In genomic region chr5:33248186-33248585, GRCm38 (mm10) we compare ENCODE assay signal across 25 mouse cellular contexts. TPM values are rescaled to one million over a fixed set of nuclear protein-coding genes. Genes with fewer than 3 reads are reported as not detected.
DNase-seq lines count a peak whose midpoint lies in the region; ATAC-seq and TF ChIP-seq lines count a peak whose summit lies in the region.
"Had no signal": no experiment of that assay in that cellular context is flagged by ENCODE, and none has a peak within 500 bp of the region (broad histone marks: within the 10 kb centered on the region; RNA-seq: fewer than 3 reads in every experiment).

No protein-coding gene starts in this region.

- no peak for ATAC-seq in intestine, postnatal 0 days
- ATAC-seq in intestine, embryonic 15.5 days = no peak
- ATAC-seq: CD4-positive, CD25-positive, alpha-beta regulatory T cell, adult 4 months; forebrain, embryonic 15.5 days; inflammation-experienced regulatory T-cells, adult 6 months had no signal

- H3K9ac ChIP-seq in intestine, postnatal 0 days (ENCODE audit: low read depth, low read length) = no peak overlapping the region
- H3K9ac ChIP-seq in intestine, embryonic 15.5 days = no peak overlapping the region
- H3K9ac ChIP-seq: embryonic facial prominence, embryonic 13.5 days; forebrain, embryonic 12.5 days; forebrain, embryonic 15.5 days; hindbrain, embryonic 12.5 days had no signal

- H3K9me3 ChIP-seq in intestine, postnatal 0 days (ENCODE audit: control insufficient read depth) = no peaks in the 10 kb centered on the region
- H3K9me3 ChIP-seq in intestine, embryonic 15.5 days = no peaks in the 10 kb centered on the region
- H3K9me3 ChIP-seq: embryonic facial prominence, embryonic 10.5 days; embryonic facial prominence, embryonic 13.5 days; forebrain, embryonic 12.5 days; forebrain, embryonic 15.5 days; heart, embryonic 10.5 days; hindbrain, embryonic 12.5 days had no signal

- no peak overlapping the region for H3ac ChIP-seq in myocyte (ENCODE audit: control insufficient read depth, insufficient read length)

- peak; percentile 92 for DNase-seq in heart, adult 11 months
- DNase-seq in heart, adult 8-10 months (ENCODE audit: low spot score) = no peak
- peak; percentile 22 for DNase-seq in kidney, adult 9 months
- no peak for DNase-seq in kidney, postnatal 4 days
- DNase-seq in spleen, postnatal 4 days (ENCODE audit: low spot score in 2 of 2) = no peak
- DNase-seq: adrenal gland, adult 2 months; adrenal gland, postnatal 14 days; cerebellum, adult 11-12 months; cerebellum, adult 8-10 months; embryo, embryonic 11 days; gastrocnemius, postnatal 36 days had no signal

- no peaks in the 10 kb centered on the region for H3K4me1 ChIP-seq in intestine, postnatal 0 days (replicated peaks; ENCODE audit: control insufficient read depth, insufficient read depth, low read length)
- H3K4me1 ChIP-seq in intestine, embryonic 15.5 days (replicated peaks) = peaks cover 14% of the 10 kb centered on the region; the same call in 1 of the 2 replicates
- H3K4me1 ChIP-seq: embryonic facial prominence, embryonic 10.5 days; embryonic facial prominence, embryonic 13.5 days; forebrain, embryonic 12.5 days; heart, embryonic 10.5 days; hindbrain, embryonic 12.5 days had no signal

- H3K79me2 ChIP-seq in myocyte (ENCODE audit: control insufficient read depth, insufficient read depth) = no peaks in the 10 kb centered on the region

- H3K36me3 ChIP-seq in intestine, postnatal 0 days (ENCODE audit: control insufficient read depth, insufficient read depth) = peaks cover 69% of the 10 kb centered on the region
- peaks cover 62% of the 10 kb centered on the region for H3K36me3 ChIP-seq in intestine, embryonic 15.5 days
- H3K36me3 ChIP-seq in myocyte (ENCODE audit: control insufficient read depth, insufficient read depth) = peaks cover 10% of the 10 kb centered on the region

- peak overlapping the region; percentile 22; the same call in 1 of the 2 replicates for H3K27ac ChIP-seq in intestine, postnatal 0 days (ENCODE audit: low read depth, low read length)
- H3K27ac ChIP-seq in intestine, embryonic 15.5 days = no peak overlapping the region
- H3K27ac ChIP-seq: embryonic facial prominence, embryonic 10.5 days; embryonic facial prominence, embryonic 13.5 days; forebrain, embryonic 12.5 days; forebrain, embryonic 15.5 days; heart, embryonic 10.5 days; hindbrain, embryonic 12.5 days; hindbrain, postnatal 0 days had no signal

- TF ChIP-seq POLR2A in myocyte (IDR thresholded peaks at IDR 0.05; ENCODE audit: insufficient read length, low read depth) = no peak

- WGBS in intestine, postnatal 0 days = 63% methylated on average over 12 of the region's 12 CpGs
- 83% methylated on average over 12 of the region's 12 CpGs for WGBS in intestine, embryonic 15.5 days

- TF ChIP-seq CTCF in intestine, postnatal 0 days (IDR thresholded peaks at IDR 0.05; ENCODE audit: low read depth) = no peak

- no peaks in the 10 kb centered on the region for H3K27me3 ChIP-seq in intestine, postnatal 0 days (replicated peaks; ENCODE audit: control insufficient read depth, insufficient read depth, low read length)
- H3K27me3 ChIP-seq in intestine, embryonic 15.5 days (replicated peaks) = no peaks in the 10 kb centered on the region
- H3K27me3 ChIP-seq in myocyte (ENCODE audit: control insufficient read depth, insufficient read depth, insufficient read length) = no peaks in the 10 kb centered on the region
- H3K27me3 ChIP-seq: embryonic facial prominence, embryonic 13.5 days; forebrain, embryonic 12.5 days; forebrain, embryonic 15.5 days; hindbrain, embryonic 12.5 days had no signal

- no peak overlapping the region for H3K4me3 ChIP-seq in intestine, postnatal 0 days (ENCODE audit: low read depth, low read length)
- no peak overlapping the region for H3K4me3 ChIP-seq in intestine, embryonic 15.5 days (replicated peaks)
- no peak overlapping the region for H3K4me3 ChIP-seq in myocyte
- H3K4me3 ChIP-seq: embryonic facial prominence, embryonic 10.5 days; embryonic facial prominence, embryonic 13.5 days; erythroblast, embryonic 14.5 days; forebrain, embryonic 12.5 days; forebrain, embryonic 15.5 days; heart, embryonic 10.5 days; hindbrain, embryonic 12.5 days had no signal

- H3K4me2 ChIP-seq in intestine, postnatal 0 days (replicated peaks; ENCODE audit: low read depth) = no peak overlapping the region
- no peak overlapping the region for H3K4me2 ChIP-seq in intestine, embryonic 15.5 days (replicated peaks)
- H3K4me2 ChIP-seq in myocyte (ENCODE audit: low read depth) = no peak overlapping the region
- H3K4me2 ChIP-seq: embryonic facial prominence, embryonic 13.5 days; forebrain, embryonic 12.5 days; forebrain, embryonic 15.5 days; hindbrain, embryonic 12.5 days had no signal

TF ChIP-seq in myocyte, 11 proteins besides CTCF, POLR2A, EP300 and RAD21:
- no peak for TF ChIP-seq TCF12 (IDR thresholded peaks at IDR 0.05; ENCODE audit: insufficient read depth, poor library complexity, severe bottlenecking)
- TF ChIP-seq USF1 (IDR thresholded peaks at IDR 0.05; ENCODE audit: low read depth) = no peak
- no peak for TF ChIP-seq MYOG (IDR thresholded peaks at IDR 0.05; ENCODE audit: control insufficient read depth in 1 of 3, insufficient read depth in 1 of 3, insufficient read length in 2 of 3, low read depth in 2 of 3)
- no peak for TF ChIP-seq CEBPB (IDR thresholded peaks at IDR 0.05; ENCODE audit: insufficient read depth, poor library complexity, severe bottlenecking)
- TF ChIP-seq SRF (IDR thresholded peaks at IDR 0.05; ENCODE audit: control insufficient read depth, insufficient read length, low read depth) = no peak
- TF ChIP-seq E2F4 (IDR thresholded peaks at IDR 0.05; ENCODE audit: insufficient read depth) = no peak
- peak; percentile 19 for TF ChIP-seq REST (IDR thresholded peaks at IDR 0.05; ENCODE audit: insufficient read depth, insufficient read length)

RNA-seq across cellular contexts. Expression of gene Ctbp1, which starts 26.6 kb away (rescaled TPM):
- 100 to 1,000 TPM; 213 to 238 (median 226) TPM for total RNA-seq in heart, adult 8-10 months (2022)
- polyA plus RNA-seq in intestine, postnatal 0 days (2015; fragmentation: Nextera tagmentation; extraction: Ambion mirVana) = 139 and 141 TPM in 2 replicates
- polyA plus RNA-seq in intestine, embryonic 15.5 days (2015; fragmentation: Nextera tagmentation; extraction: Ambion mirVana) = 275 and 293 TPM in 2 replicates
- polyA plus RNA-seq in myocyte (2012; fragmentation: generic; extraction: Trizol) = 231 TPM

RNA-seq across cellular contexts. Expression of gene Spon2, which starts 29.9 kb away (rescaled TPM):
- 1 to 10 TPM; 1.0 to 3.4 (median 1.4) TPM for total RNA-seq in heart, adult 8-10 months (2022)
- polyA plus RNA-seq in intestine, postnatal 0 days (2015; fragmentation: Nextera tagmentation; extraction: Ambion mirVana) = 43.0 and 45.4 TPM in 2 replicates
- 23.7 and 26.0 TPM in 2 replicates for polyA plus RNA-seq in intestine, embryonic 15.5 days (2015; fragmentation: Nextera tagmentation; extraction: Ambion mirVana)
- 5.5 TPM for polyA plus RNA-seq in myocyte (2012; fragmentation: generic; extraction: Trizol)
- total RNA-seq: granulocyte monocyte progenitor cell, adult 5-6 weeks had no signal
- polyA plus RNA-seq: CD4-positive, CD25-positive, alpha-beta regulatory T cell, adult 4 months; inflammation-experienced regulatory T-cells, adult 6 months had no signal

Comparison
In these comparisons a context has a peak if more than half of its experiments do, and no peak if none do; other contexts are left out.
1. DNase-seq: peak in heart, adult 11 months (single experiment) and kidney, adult 9 months (single experiment); none in heart, adult 8-10 months (single experiment), kidney, postnatal 4 days (0 of 2) and spleen, postnatal 4 days (0 of 2).